Mouse (Mus musculus) erythroblast, embryonic 14.5 days (primary cell): ENCODE data around the gene Rad9b. TPM values are rescaled to one million over a fixed set of nuclear protein-coding genes. Genes with fewer than 3 reads are reported as not detected.

Experiments used
- H3K27me3 ChIP-seq: 2 replicates; pipeline ENCODE4 v1.6.1; 2012; ENCODE audit warnings: inconsistent platforms; ENCODE audit not compliant: control insufficient read depth
- H3K36me3 ChIP-seq: 2 replicates; pipeline ENCODE4 v1.6.1; 2012; ENCODE audit warnings: mild to moderate bottlenecking, inconsistent platforms; ENCODE audit not compliant: control insufficient read depth
- H3K4me1 ChIP-seq: 2 replicates; pipeline ENCODE4 v1.6.1; 2012; ENCODE audit warnings: inconsistent platforms; ENCODE audit not compliant: control insufficient read depth
- H3K4me3 ChIP-seq: replicated peaks from 2 replicates; pipeline ENCODE3; 2012; ENCODE audit warnings: moderate library complexity, mild to moderate bottlenecking, inconsistent platforms
- H3K9me3 ChIP-seq: 2 replicates; pipeline ENCODE4 v1.6.1; 2012; ENCODE audit warnings: low read length, inconsistent platforms, mixed read lengths; ENCODE audit not compliant: control insufficient read depth
- GATA1 ChIP-seq: IDR thresholded peaks from 2 replicates; pipeline ENCODE4 v1.6.1; 2012; ENCODE audit warnings: low read length, inconsistent platforms, mixed read lengths
- TAL1 ChIP-seq: IDR thresholded peaks from 3 replicates; pipeline ENCODE4 v1.6.1; 2012; ENCODE audit warnings: low read length, inconsistent platforms, mixed read lengths
- polyA plus RNA-seq: library from polyadenylated mRNA; stranded (reverse); fragments of >175 nt; gene quantifications from 2 replicates; pipeline ENCODE4 v1.2.3, GENCODE M21; 2012

Gene Rad9b
- polyA plus RNA-seq, 1 experiment: not detected

- Histone ChIP-seq H3K4me3 (no peak overlapping the region), H3K36me3 (peaks cover 38% of the 10 kb centered on the region), H3K4me1 (peaks cover 76% of the 10 kb centered on the region), H3K9me3 (no peaks in the 10 kb centered on the region), H3K27me3 (no peaks in the 10 kb centered on the region)
- TF ChIP-seq TAL1: no peak
- no peak for TF ChIP-seq GATA1
These were observed 65.8 kb downstream of the Rad9b start for GRCm38 (mm10) chr5:122288147-122288811.

- peaks cover 6% of the 10 kb centered on the region for H3K27me3 ChIP-seq
- H3K4me1 ChIP-seq: peaks cover 69% of the 10 kb centered on the region
- H3K9me3 ChIP-seq: no peaks in the 10 kb centered on the region
- H3K36me3 ChIP-seq: peaks cover 30% of the 10 kb centered on the region
- TF ChIP-seq GATA1: no peak
- no peak for TF ChIP-seq TAL1
- H3K4me3 ChIP-seq: no peak overlapping the region
These were observed 67.0 kb downstream of the Rad9b start for GRCm38 (mm10) chr5:122287026-122287425.

- Histone ChIP-seq H3K36me3 (peaks cover 30% of the 10 kb centered on the region), H3K4me3 (peak overlapping the region; percentile 77), H3K4me1 (peaks cover 61% of the 10 kb centered on the region), H3K27me3 (peaks cover 14% of the 10 kb centered on the region), H3K9me3 (no peaks in the 10 kb centered on the region)
- TF ChIP-seq GATA1 (no peak), TAL1 (no peak)
These were observed 67.8 kb downstream of the Rad9b start for GRCm38 (mm10) chr5:122286191-122286590.

GRCm38 (mm10) chr5:122285767-122286150, 68.3 kb downstream of the Rad9b start:
- Histone ChIP-seq H3K36me3 (peaks cover 30% of the 10 kb centered on the region), H3K27me3 (peaks cover 18% of the 10 kb centered on the region), H3K9me3 (no peaks in the 10 kb centered on the region), H3K4me3 (peak overlapping the region; percentile 77), H3K4me1 (peaks cover 56% of the 10 kb centered on the region)
- TF ChIP-seq TAL1: no peak

- no peak for TF ChIP-seq TAL1
- TF ChIP-seq GATA1: no peak
- Histone ChIP-seq H3K36me3 (peaks cover 27% of the 10 kb centered on the region), H3K4me1 (peaks cover 53% of the 10 kb centered on the region), H3K4me3 (peak overlapping the region; percentile 77), H3K27me3 (peaks cover 24% of the 10 kb centered on the region), H3K9me3 (no peaks in the 10 kb centered on the region)
These were observed 68.8 kb downstream of the Rad9b start for GRCm38 (mm10) chr5:122285029-122285766.

GRCm38 (mm10) chr5:122284183-122285028, 69.6 kb downstream of the Rad9b start, which contains the start of gene Pptc7:
TSS of gene Pptc7 (plus strand) at chr5:122284365.
- Histone ChIP-seq H3K4me3 (peak within 1 kb of the TSS; percentile 77), H3K9me3 (no peaks in the 10 kb centered on the region), H3K36me3 (peaks cover 19% of the 10 kb centered on the region), H3K27me3 (peaks cover 32% of the 10 kb centered on the region), H3K4me1 (peaks cover 50% of the 10 kb centered on the region)
- no peak for TF ChIP-seq TAL1
- TF ChIP-seq GATA1: no peak

GRCm38 (mm10) chr5:122283828-122284182, 70.2 kb downstream of the Rad9b start:
- Histone ChIP-seq H3K36me3 (peaks cover 16% of the 10 kb centered on the region), H3K9me3 (no peaks in the 10 kb centered on the region), H3K4me3 (peak overlapping the region; percentile 77), H3K4me1 (peaks cover 46% of the 10 kb centered on the region), H3K27me3 (peaks cover 32% of the 10 kb centered on the region)
- no peak for TF ChIP-seq GATA1
- no peak for TF ChIP-seq TAL1

GRCm38 (mm10) chr5:122280827-122281462, 73.1 kb downstream of the Rad9b start:
- no peak for TF ChIP-seq TAL1
- TF ChIP-seq GATA1: no peak
- peaks cover 40% of the 10 kb centered on the region for H3K27me3 ChIP-seq
- H3K4me1 ChIP-seq: peaks cover 23% of the 10 kb centered on the region
- H3K36me3 ChIP-seq: no peaks in the 10 kb centered on the region
- H3K4me3 ChIP-seq: no peak overlapping the region
- no peaks in the 10 kb centered on the region for H3K9me3 ChIP-seq
